Mouse (Mus musculus) forebrain, embryonic 14.5 days (tissue): Measurements from ENCODE around the gene Tns3. TPM values are rescaled to one million over a fixed set of nuclear protein-coding genes. Genes with fewer than 3 reads are reported as not detected.

Experiments
- ATAC-seq: fragments of 200-750 bp; cut with Nextera tagmentation; 2 replicates; pipeline ENCODE4 v1.8.0; 2017; ENCODE audit warnings: mild to moderate bottlenecking, moderate library complexity
- DNase-seq: peaks from one replicate; pipeline ENCODE4 v3.0.0-alpha.2; 2015; ENCODE audit warnings: low spot score
- H3K27ac ChIP-seq: fragments of 300-500 bp; sonication (generic); 2 replicates; pipeline ENCODE4 v1.5.1; 2014; ENCODE audit warnings: low read depth, mild to moderate bottlenecking, control low read depth, low read length, moderate library complexity
- H3K27me3 ChIP-seq: fragments of 300-500 bp; sonication (generic); replicated peaks from 2 replicates; pipeline ENCODE4 v1.6.1; 2014; ENCODE audit warnings: low read length, control low read depth, mixed read lengths; ENCODE audit not compliant: control insufficient read depth, insufficient read depth
- H3K36me3 ChIP-seq: fragments of 300-500 bp; sonication (generic); 2 replicates; pipeline ENCODE4 v1.6.1; 2014; ENCODE audit warnings: low read length, control low read depth; ENCODE audit not compliant: control insufficient read depth, insufficient read depth
- H3K4me1 ChIP-seq: fragments of 300-500 bp; sonication (generic); 2 replicates; pipeline ENCODE4 v1.6.1; 2014; ENCODE audit warnings: antibody characterized with exemption, low read length, control low read depth; ENCODE audit not compliant: control insufficient read depth, insufficient read depth
- H3K4me2 ChIP-seq: fragments of 300-500 bp; sonication (generic); 2 replicates; pipeline ENCODE4 v1.6.1; 2014; ENCODE audit warnings: mild to moderate bottlenecking, control low read depth, low read length
- H3K4me3 ChIP-seq: fragments of 300-500 bp; sonication (generic); 2 replicates; pipeline ENCODE4 v1.5.1; 2014; ENCODE audit warnings: low read depth, low read length, control low read depth
- H3K9ac ChIP-seq: fragments of 300-500 bp; sonication (generic); 2 replicates; pipeline ENCODE4 v1.6.1; 2014; ENCODE audit warnings: mild to moderate bottlenecking, low read length, control low read depth, moderate library complexity
- H3K9me3 ChIP-seq: fragments of 300-500 bp; sonication (generic); replicated peaks from 2 replicates; pipeline ENCODE4 v1.6.1; 2016; ENCODE audit warnings: low read length, control low read depth, mixed read lengths; ENCODE audit not compliant: control insufficient read depth
- WGBS: fragments of 180-500 bp; shearing (Covaris S2); extraction: QIAGEN DNeasy Blood & Tissue Kit; methylation state at CpG from one replicate; pipeline ENCODE4 v1.1.7; 2014; 5-methylcytosine and 5-hydroxymethylcytosine counted together
- polyA plus RNA-seq: library from polyadenylated mRNA; unstranded; fragments of >200 nt; fragmentation: Nextera tagmentation; extraction: Ambion mirVana; gene quantifications from 2 replicates; pipeline ENCODE4 v1.2.1, GENCODE M21; 2014

Gene Tns3
- polyA plus RNA-seq: 4.4 and 5.2 TPM in 2 replicates

DNA sequence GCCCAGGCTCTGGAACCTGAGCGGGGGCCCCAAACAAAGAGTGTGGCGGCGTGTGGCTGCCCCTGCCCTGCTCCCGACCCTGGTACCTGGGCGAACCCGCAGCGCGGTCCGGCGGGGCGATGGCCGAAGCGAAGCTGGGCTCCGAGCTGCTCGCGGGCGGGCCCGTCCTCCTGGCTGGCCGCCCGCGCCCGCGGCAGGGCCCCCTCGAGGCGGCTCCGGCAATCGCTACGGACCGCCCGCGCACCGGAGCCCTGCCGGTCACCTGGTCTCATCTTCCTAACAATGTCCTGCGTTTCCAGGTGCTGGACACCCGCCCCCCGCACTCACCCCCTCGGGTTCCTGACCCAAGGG is at the start of gene Tns3:
Tns3 (minus strand) TSS at position 143 of the 351 bp plus-strand sequence.
- no peaks in the 10 kb centered on the region for H3K36me3 ChIP-seq
- H3K27me3 ChIP-seq: 0 out of 2 replicates have a peak, but pooled peaks cover 9% of the 10 kb centered on the region
- peak within 1 kb of the TSS; percentile 64 for H3K4me3 ChIP-seq
- WGBS: under 1% methylated on average over 37 of the region's 37 CpGs
- ATAC-seq (peak; percentile 70), DNase-seq (peak; percentile 50)
- H3K4me2 ChIP-seq: peak within 1 kb of the TSS; percentile 97
- peak within 1 kb of the TSS; percentile 85 for H3K9ac ChIP-seq
- H3K9me3 ChIP-seq: no peaks in the 10 kb centered on the region
- peak within 1 kb of the TSS; percentile 54; the same call in 1 of the 2 replicates for H3K27ac ChIP-seq
- peaks cover 2% of the 10 kb centered on the region; the same call in 1 of the 2 replicates for H3K4me1 ChIP-seq

DNA sequence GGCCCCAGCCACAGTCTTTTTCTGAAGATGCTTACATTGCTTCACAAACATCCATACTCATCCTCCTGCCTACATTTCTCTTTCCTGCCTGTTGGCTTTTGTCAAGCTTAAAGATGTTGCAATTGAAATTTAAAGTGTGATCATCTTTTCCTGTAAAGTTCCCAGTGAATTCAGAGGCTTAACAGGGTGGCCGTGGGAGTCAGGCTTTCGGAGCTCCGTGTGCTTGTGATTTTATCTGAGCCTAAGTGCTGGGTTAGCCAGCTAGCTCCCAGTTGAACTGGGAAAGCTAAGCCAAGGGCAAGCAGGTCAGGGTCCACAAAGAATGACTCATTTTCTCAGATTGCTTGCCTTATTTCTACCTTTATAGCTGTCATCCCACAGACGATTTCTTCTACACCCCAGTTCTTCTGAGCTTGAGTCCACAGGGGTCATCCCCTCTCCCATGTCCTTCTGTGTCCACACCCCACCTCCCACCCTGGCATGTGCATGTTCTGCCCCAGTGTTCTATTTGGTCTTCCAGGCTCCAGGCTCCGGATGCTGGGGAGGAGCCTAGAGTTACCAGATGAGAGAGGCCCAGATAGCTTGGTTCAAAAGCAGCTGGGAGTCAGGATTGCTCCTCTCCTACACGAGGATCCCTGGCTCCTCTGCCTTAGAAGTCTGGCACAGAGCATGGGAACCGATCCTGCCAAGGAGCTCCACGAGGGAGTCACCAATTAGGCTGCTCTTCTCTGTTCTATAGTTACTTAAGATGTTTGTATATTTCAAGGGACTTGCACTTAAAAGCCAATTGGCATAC is 42.1 kb upstream of the Tns3 start:
- no peak overlapping the region for H3K27ac ChIP-seq
- H3K4me2 ChIP-seq: no peak overlapping the region
- H3K36me3 ChIP-seq: no peaks in the 10 kb centered on the region
- H3K27me3 ChIP-seq: no peaks in the 10 kb centered on the region
- DNase-seq (peak; percentile 47), ATAC-seq (no peak)
- H3K4me3 ChIP-seq: no peak overlapping the region
- H3K4me1 ChIP-seq: no peaks in the 10 kb centered on the region
- 71% methylated on average over 8 of the region's 8 CpGs for WGBS
- H3K9ac ChIP-seq: no peak overlapping the region
- H3K9me3 ChIP-seq: no peaks in the 10 kb centered on the region

DNA sequence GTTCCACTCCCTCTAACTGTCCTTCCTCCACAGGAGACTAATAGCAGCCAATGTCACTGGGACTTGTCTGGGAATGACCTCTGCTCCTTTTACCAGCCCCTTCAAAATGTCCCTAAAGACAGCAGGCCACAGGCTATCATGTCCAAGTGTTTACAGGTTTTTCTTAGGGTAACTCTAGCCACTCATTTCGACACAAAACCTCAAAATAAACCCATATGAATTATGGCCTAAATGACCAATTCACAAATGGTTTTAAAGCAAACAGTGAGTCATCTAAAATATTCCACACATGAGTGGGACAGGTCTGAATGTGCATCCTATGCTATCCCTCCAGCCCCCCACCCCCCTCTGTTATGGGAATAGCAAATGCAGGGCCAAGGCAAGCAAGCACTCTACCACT is 40.8 kb upstream of the Tns3 start:
- Histone ChIP-seq H3K4me3 (no peak overlapping the region), H3K4me2 (no peak overlapping the region), H3K27me3 (no peaks in the 10 kb centered on the region), H3K27ac (no peak overlapping the region), H3K9ac (no peak overlapping the region), H3K36me3 (no peaks in the 10 kb centered on the region), H3K4me1 (no peaks in the 10 kb centered on the region), H3K9me3 (no peaks in the 10 kb centered on the region)
- 82% methylated on average over 1 of the region's 1 CpGs for WGBS
- ATAC-seq (no peak), DNase-seq (no peak)

DNA sequence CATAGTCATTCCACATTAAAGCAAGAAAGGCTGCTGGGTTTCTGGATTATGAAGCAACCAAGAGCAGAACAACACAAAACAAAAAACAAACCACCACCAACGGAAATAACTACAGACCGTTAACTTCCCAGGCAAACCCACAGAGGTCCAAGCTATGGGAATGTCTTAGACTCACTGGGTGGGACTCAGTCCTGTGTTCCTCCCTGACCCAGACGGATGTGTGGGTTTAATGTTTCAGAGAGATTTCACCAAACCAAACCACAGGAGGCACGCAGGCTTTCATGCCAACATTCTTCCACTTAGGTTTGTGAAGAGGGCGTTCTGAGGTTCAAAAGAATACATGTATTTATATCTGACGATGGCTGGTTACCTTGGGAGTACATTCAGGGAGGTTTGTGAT is 39.5 kb upstream of the Tns3 start:
- no peaks in the 10 kb centered on the region for H3K36me3 ChIP-seq
- no peak overlapping the region for H3K27ac ChIP-seq
- no peaks in the 10 kb centered on the region for H3K27me3 ChIP-seq
- WGBS: 83% methylated on average over 6 of the region's 6 CpGs
- DNase-seq (no peak), ATAC-seq (no peak)
- H3K9me3 ChIP-seq: no peaks in the 10 kb centered on the region
- no peak overlapping the region for H3K4me3 ChIP-seq
- no peaks in the 10 kb centered on the region for H3K4me1 ChIP-seq
- no peak overlapping the region for H3K4me2 ChIP-seq
- no peak overlapping the region for H3K9ac ChIP-seq

DNA sequence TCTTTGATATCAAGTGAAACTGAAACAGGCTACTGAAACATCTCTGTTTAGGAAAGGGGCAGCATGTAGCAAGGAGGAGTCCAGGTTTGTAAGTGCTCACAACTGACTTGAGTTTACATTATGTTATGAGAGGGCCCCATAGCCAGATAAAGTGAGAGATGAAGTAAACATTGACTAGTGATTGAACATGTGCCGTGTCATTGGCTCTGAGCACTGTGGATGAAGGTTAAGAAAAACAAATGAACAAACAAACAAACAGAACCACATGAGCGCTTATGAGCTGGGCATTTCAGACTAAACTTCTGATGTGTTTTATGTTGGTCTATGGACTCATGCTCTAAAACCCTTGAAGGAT is 38.2 kb upstream of the Tns3 start:
- ATAC-seq (no peak), DNase-seq (no peak)
- WGBS: 98% methylated on average over 2 of the region's 2 CpGs
- no peak overlapping the region for H3K27ac ChIP-seq
- H3K4me2 ChIP-seq: no peak overlapping the region
- H3K27me3 ChIP-seq: no peaks in the 10 kb centered on the region
- no peaks in the 10 kb centered on the region for H3K4me1 ChIP-seq
- H3K4me3 ChIP-seq: no peak overlapping the region
- no peaks in the 10 kb centered on the region for H3K36me3 ChIP-seq
- no peaks in the 10 kb centered on the region for H3K9me3 ChIP-seq
- no peak overlapping the region for H3K9ac ChIP-seq

DNA sequence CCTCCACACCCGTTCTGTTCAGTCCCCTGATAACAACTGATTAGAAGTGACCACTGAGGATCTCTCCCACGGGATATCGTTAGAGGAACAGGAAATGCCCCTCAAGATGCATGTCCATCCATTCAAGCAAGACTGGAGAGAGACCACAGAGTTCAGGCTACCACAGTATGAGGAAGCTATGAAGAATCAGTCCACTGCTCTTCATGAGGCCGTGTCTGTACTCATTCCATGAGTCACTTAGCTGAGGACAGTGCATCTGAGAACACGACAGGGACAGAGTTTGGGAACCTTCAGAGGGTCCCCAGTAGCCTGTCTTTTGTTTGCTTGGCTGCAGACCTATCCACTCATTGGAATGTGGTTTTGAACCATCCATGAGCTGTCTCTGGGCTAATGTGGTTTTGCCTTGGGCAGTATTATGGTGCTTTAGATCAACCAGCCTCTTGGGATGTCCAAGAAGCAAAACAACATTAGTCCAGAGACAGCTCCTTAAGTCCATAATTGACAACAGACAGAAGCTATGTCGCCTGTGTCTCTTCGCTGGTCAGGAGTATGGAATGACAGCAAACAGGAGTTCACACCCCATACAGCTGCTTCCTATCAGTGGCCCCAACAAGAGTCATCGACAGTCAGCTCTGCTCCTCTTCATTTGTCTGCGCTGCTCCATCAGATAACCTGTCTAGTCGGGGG is 37.7 kb upstream of the Tns3 start:
- no peaks in the 10 kb centered on the region for H3K9me3 ChIP-seq
- no peaks in the 10 kb centered on the region for H3K27me3 ChIP-seq
- no peak for DNase-seq
- WGBS: 87% methylated on average over 10 of the region's 10 CpGs
- H3K4me2 ChIP-seq: no peak overlapping the region
- ATAC-seq: no peak
- no peaks in the 10 kb centered on the region for H3K4me1 ChIP-seq
- H3K36me3 ChIP-seq: no peaks in the 10 kb centered on the region
- H3K27ac ChIP-seq: no peak overlapping the region
- H3K4me3 ChIP-seq: no peak overlapping the region
- no peak overlapping the region for H3K9ac ChIP-seq

DNA sequence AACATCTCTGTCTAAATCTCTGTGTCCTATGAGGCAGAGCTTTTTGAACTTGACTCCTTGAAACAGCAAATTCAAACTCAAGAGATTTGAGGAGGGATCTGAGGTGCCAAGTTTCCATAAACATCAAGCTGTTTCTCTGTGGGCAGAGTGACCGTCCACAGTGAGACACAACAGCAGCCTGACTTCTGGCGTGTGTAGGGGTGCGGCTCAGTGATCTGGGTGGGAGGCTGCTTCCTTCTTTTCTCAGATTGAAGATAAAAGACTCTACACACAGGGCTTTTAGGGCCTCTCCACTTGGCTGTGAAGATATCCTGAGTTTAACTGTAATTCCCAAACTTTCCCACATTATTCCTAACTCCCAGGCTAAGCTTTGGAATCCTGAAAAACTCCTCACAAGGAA is 37.1 kb upstream of the Tns3 start:
- H3K4me2 ChIP-seq: no peak overlapping the region
- H3K9ac ChIP-seq: no peak overlapping the region
- no peak overlapping the region for H3K27ac ChIP-seq
- WGBS: 89% methylated on average over 3 of the region's 3 CpGs
- H3K27me3 ChIP-seq: no peaks in the 10 kb centered on the region
- H3K4me1 ChIP-seq: no peaks in the 10 kb centered on the region
- H3K36me3 ChIP-seq: no peaks in the 10 kb centered on the region
- no peaks in the 10 kb centered on the region for H3K9me3 ChIP-seq
- DNase-seq (no peak), ATAC-seq (no peak)
- no peak overlapping the region for H3K4me3 ChIP-seq

DNA sequence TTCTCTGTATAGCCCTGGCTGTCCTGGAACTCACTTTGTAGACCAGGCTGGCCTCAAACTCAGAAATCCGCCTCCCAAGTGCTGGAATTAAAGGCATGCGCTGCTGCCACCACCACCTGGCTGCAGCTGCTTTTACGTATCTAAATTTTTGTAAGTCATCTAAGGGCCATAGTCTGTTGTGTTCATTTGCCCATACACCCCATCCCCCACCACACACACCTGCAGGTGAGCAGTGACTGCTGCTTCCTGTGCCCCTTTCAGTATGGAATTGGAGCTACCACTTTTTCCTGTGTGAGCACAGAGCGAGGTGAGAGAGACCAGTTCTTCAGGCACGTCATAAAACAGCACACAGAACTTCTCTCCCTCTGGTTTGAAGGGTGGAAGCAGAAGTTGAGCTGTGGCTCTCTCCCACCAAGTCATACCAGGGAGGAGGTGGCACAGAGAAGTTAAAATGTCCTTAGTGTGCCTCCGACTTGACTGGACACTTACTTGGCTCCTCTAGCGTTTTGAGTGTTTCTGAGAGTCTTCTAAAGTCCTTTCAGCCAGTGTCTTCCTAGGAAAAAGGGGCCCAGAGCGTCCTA is 36.4 kb upstream of the Tns3 start:
- no peak overlapping the region for H3K27ac ChIP-seq
- no peak for ATAC-seq
- WGBS: 87% methylated on average over 8 of the region's 8 CpGs
- DNase-seq: no peak
- H3K27me3 ChIP-seq: no peaks in the 10 kb centered on the region
- no peak overlapping the region for H3K4me3 ChIP-seq
- H3K9me3 ChIP-seq: no peaks in the 10 kb centered on the region
- no peaks in the 10 kb centered on the region for H3K4me1 ChIP-seq
- no peak overlapping the region for H3K4me2 ChIP-seq
- H3K9ac ChIP-seq: no peak overlapping the region
- no peaks in the 10 kb centered on the region for H3K36me3 ChIP-seq

DNA sequence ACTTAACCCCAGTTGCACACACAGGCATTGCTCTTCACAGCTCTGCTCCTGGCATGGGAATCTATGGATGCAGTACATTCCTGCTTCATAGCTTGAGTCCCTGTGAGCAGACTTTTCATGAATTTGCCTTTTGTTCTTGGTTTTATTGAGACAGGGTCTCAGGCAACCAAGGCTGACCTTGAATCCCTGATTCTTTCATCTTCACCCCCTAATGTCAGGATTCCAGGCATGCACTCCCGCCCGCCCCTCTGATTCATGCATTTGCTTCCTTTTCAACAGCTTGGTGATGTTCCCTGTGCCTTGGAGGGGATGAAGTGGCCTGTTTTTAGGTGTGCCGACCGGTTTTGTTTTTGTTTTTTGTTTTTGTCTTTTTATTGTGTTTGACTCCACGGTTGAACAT is 35.4 kb upstream of the Tns3 start:
- no peak for ATAC-seq

More for the DNA sequence above, 35.4 kb upstream of the Tns3 start:
- no peak overlapping the region for H3K9ac ChIP-seq
- H3K9me3 ChIP-seq: no peaks in the 10 kb centered on the region
- no peaks in the 10 kb centered on the region for H3K4me1 ChIP-seq
- no peak overlapping the region for H3K4me3 ChIP-seq
- H3K4me2 ChIP-seq: no peak overlapping the region
- DNase-seq: no peak
- WGBS: 39% methylated on average over 5 of the region's 5 CpGs
- H3K36me3 ChIP-seq: no peaks in the 10 kb centered on the region
- no peaks in the 10 kb centered on the region for H3K27me3 ChIP-seq
- H3K27ac ChIP-seq: no peak overlapping the region
